Mouse (Mus musculus) myocyte (in vitro differentiated cells): ENCODE measurements around the gene 1700001J03Rik. TPM values are rescaled to one million over a fixed set of nuclear protein-coding genes. Genes with fewer than 3 reads are reported as not detected.

Experiments
- H3K27me3 ChIP-seq: one replicate; pipeline ENCODE4 v1.6.1; 2011; ENCODE audit not compliant: control insufficient read depth, insufficient read depth, insufficient read length
- H3K36me3 ChIP-seq: one replicate; pipeline ENCODE4 v1.6.1; 2011; ENCODE audit not compliant: control insufficient read depth, insufficient read depth
- H3K4me2 ChIP-seq: one replicate; pipeline ENCODE4 v1.6.1; 2011; ENCODE audit warnings: low read depth, control low read depth
- H3K4me3 ChIP-seq: one replicate; pipeline ENCODE4 v1.5.1; 2011; ENCODE audit warnings: mild to moderate bottlenecking, control low read depth, moderate library complexity
- H3K79me2 ChIP-seq: one replicate; pipeline ENCODE4 v1.6.1; 2011; ENCODE audit not compliant: control insufficient read depth, insufficient read depth
- H3ac ChIP-seq: one replicate; pipeline ENCODE4 v1.6.1; 2011; ENCODE audit not compliant: control insufficient read depth, insufficient read length
- CEBPB ChIP-seq: IDR thresholded peaks from 2 replicates; pipeline ENCODE4 v1.6.1; 2011; ENCODE audit warnings: mild to moderate bottlenecking, moderate library complexity; ENCODE audit not compliant: poor library complexity, insufficient read depth, severe bottlenecking
- E2F4 ChIP-seq: IDR thresholded peaks from one replicate; pipeline ENCODE4 v1.6.1; 2011; ENCODE audit warnings: mild to moderate bottlenecking, control low read depth, moderate library complexity; ENCODE audit not compliant: insufficient read depth
- MAX ChIP-seq: IDR thresholded peaks from one replicate; pipeline ENCODE4 v1.6.1; 2011; ENCODE audit warnings: low read depth, mild to moderate bottlenecking, control low read depth
- MYOD1 ChIP-seq, 3 experiments: IDR thresholded peaks; one replicate each; pipeline ENCODE4 v1.6.1; 2011; ENCODE audit warnings: control low read depth in 2 of 3, low read depth in 2 of 3, mild to moderate bottlenecking in 2 of 3, moderate library complexity in 1 of 3; ENCODE audit not compliant: insufficient read length in 2 of 3, control insufficient read depth in 1 of 3
- MYOG ChIP-seq, 3 experiments: IDR thresholded peaks; one replicate each; pipeline ENCODE4 v1.6.1; 2011; ENCODE audit warnings: control low read depth in 2 of 3, low read depth in 2 of 3, mild to moderate bottlenecking in 2 of 3; ENCODE audit not compliant: insufficient read length in 2 of 3, control insufficient read depth in 1 of 3, insufficient read depth in 1 of 3
- POLR2A ChIP-seq: IDR thresholded peaks from one replicate; pipeline ENCODE4 v1.6.1; 2011; ENCODE audit warnings: low read depth, mild to moderate bottlenecking, control low read depth, moderate library complexity; ENCODE audit not compliant: insufficient read length
- POLR2AphosphoS2 ChIP-seq: IDR thresholded peaks from one replicate; pipeline ENCODE4 v1.6.1; 2011; ENCODE audit warnings: low read depth, control low read depth; ENCODE audit not compliant: insufficient read length
- REST ChIP-seq: IDR thresholded peaks from one replicate; pipeline ENCODE4 v1.6.1; 2011; ENCODE audit warnings: mild to moderate bottlenecking, control low read depth, moderate library complexity; ENCODE audit not compliant: insufficient read depth, insufficient read length
- SRF ChIP-seq: IDR thresholded peaks from one replicate; pipeline ENCODE4 v1.6.1; 2011; ENCODE audit warnings: low read depth; ENCODE audit not compliant: control insufficient read depth, insufficient read length
- TCF12 ChIP-seq: IDR thresholded peaks from one replicate; pipeline ENCODE4 v1.6.1; 2011; ENCODE audit warnings: mild to moderate bottlenecking, control low read depth; ENCODE audit not compliant: poor library complexity, insufficient read depth, severe bottlenecking
- TCF3 ChIP-seq: IDR thresholded peaks from one replicate; pipeline ENCODE4 v1.6.1; 2011; ENCODE audit warnings: low read depth, control low read depth; ENCODE audit not compliant: insufficient read length
- USF1 ChIP-seq: IDR thresholded peaks from one replicate; pipeline ENCODE4 v1.6.1; 2011; ENCODE audit warnings: low read depth, mild to moderate bottlenecking, control low read depth, moderate library complexity
- polyA plus RNA-seq: library from polyadenylated mRNA; unstranded; fragments of >200 nt; fragmentation: generic; extraction: Trizol; gene quantifications from one replicate; pipeline ENCODE4 v1.2.1, GENCODE M21; 2012; ENCODE audit warnings: missing spikeins

Gene 1700001J03Rik
- polyA plus RNA-seq, 1 experiment, result not detected

DNA sequence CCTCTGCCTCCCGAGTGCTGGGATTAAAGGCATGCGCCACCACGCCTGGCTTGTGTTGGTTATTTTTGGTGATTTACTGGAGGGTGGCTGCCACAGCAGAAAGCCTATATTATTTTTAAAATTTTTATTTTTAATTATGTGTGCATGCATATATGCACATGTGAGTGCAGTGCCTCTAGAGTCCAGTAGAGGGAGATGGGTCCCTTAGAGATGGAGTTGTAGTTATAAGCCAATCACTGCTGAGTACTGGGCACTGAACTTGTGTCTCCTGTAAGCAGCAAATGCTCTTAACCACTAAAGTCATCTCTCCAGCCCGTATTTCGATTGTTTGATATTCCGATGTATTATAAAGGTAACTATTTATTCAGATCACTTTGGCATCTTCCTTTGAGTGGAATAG, 15.5 kb upstream of the 1700001J03Rik start:
- H3K36me3 ChIP-seq, result peaks cover 9% of the 10 kb centered on the region
- no peak overlapping the region for H3K4me2 ChIP-seq
- H3K27me3 ChIP-seq, result no peaks in the 10 kb centered on the region
- H3K4me3 ChIP-seq, result no peak overlapping the region
- no peaks in the 10 kb centered on the region for H3K79me2 ChIP-seq
- no peak for TF ChIP-seq TCF12
- TF ChIP-seq MYOG (IDR thresholded peaks at IDR 0.05; ENCODE audit: control insufficient read depth in 1 of 3, insufficient read depth in 1 of 3, insufficient read length in 2 of 3, low read depth in 2 of 3), result no peak
- no peak overlapping the region for H3ac ChIP-seq

DNA sequence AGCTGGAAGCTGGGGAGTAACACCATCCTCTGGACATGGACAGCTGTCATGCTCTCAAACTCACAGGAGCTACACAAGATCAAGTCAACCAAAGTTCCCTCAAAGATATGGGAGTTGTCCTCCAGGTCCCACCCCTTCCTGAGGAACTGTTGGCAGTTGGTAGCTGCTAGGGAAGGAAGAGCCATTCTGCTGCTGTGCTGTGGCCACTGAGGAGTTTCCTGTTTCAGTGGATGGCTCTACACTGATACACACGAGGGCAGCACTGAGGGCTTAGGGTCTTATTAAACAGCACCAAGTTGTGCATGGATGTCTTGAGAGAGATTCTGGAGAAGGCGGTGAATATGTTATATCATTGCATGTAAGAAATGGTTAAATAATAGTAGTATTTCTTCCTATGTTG, 14.4 kb upstream of the 1700001J03Rik start:
- H3ac ChIP-seq, result no peak overlapping the region
- no peak overlapping the region for H3K4me3 ChIP-seq
- H3K79me2 ChIP-seq, result no peaks in the 10 kb centered on the region
- H3K4me2 ChIP-seq, result no peak overlapping the region
- TF ChIP-seq POLR2AphosphoS2 (no peak), POLR2A (no peak), TCF3 (no peak), USF1 (no peak), REST (no peak), TCF12 (no peak), MAX (no peak), SRF (no peak), MYOG (IDR thresholded peaks at IDR 0.05; ENCODE audit: control insufficient read depth in 1 of 3, insufficient read depth in 1 of 3, insufficient read length in 2 of 3, low read depth in 2 of 3) (no peak), CEBPB (no peak), E2F4 (no peak)
- no peaks in the 10 kb centered on the region for H3K27me3 ChIP-seq
- H3K36me3 ChIP-seq, result peaks cover 9% of the 10 kb centered on the region

DNA sequence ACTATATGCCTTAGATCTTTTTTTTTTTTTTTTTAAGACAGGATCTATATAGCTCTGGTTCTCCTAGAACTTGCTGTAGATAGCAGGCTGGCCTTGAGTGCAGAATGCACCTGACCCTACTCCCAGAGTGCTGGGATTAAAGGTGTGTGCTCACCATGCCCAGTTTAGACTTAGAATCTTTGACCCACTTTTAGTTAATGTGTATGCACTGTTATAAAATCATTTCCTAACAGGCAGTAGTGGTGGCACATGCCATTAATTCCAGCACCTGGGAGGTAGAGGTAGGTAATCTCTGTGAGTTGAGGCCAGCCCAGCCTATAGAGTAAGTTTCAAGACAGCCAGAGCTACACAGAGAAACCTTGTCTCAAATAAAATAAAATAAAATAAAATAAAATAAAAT, 14.0 kb upstream of the 1700001J03Rik start:
- Histone ChIP-seq H3K4me3 (no peak overlapping the region), H3K79me2 (no peaks in the 10 kb centered on the region), H3K4me2 (no peak overlapping the region), H3K36me3 (peaks cover 6% of the 10 kb centered on the region), H3K27me3 (no peaks in the 10 kb centered on the region), H3ac (no peak overlapping the region)
- no peak for TF ChIP-seq SRF
- TF ChIP-seq POLR2AphosphoS2, result no peak
- TF ChIP-seq MYOG (IDR thresholded peaks at IDR 0.05; ENCODE audit: control insufficient read depth in 1 of 3, insufficient read depth in 1 of 3, insufficient read length in 2 of 3, low read depth in 2 of 3), result no peak
- TF ChIP-seq CEBPB, result no peak
- no peak for TF ChIP-seq MAX
- TF ChIP-seq TCF12, result no peak
- no peak for TF ChIP-seq REST
- no peak for TF ChIP-seq POLR2A
- no peak for TF ChIP-seq USF1
- TF ChIP-seq MYOD1 (IDR thresholded peaks at IDR 0.05; ENCODE audit: control insufficient read depth in 1 of 3, insufficient read length in 2 of 3, low read depth in 2 of 3), result no peak
- no peak for TF ChIP-seq E2F4
- no peak for TF ChIP-seq TCF3

DNA sequence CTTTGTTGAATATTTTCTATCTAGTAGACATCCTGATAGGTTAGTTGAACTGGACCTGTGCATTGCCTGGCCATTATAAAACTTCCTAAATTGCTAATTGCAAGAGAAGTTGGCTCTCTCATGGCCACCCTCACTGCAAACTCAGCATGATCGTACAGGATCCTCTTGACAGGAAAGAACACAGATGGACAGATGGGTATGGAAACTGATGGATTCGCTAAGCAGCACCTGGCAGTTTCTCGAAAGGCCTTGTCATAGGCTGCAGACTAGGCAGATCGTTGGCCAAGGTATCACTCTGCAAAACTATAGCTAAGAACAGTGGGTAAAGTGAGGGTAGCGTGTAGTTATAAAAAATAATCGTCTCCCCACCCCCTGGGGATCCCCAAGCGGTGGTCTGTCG, 8.3 kb upstream of the 1700001J03Rik start:
- TF ChIP-seq TCF3, result no peak
- no peak for TF ChIP-seq REST
- no peak for TF ChIP-seq MYOG (IDR thresholded peaks at IDR 0.05; ENCODE audit: control insufficient read depth in 1 of 3, insufficient read depth in 1 of 3, insufficient read length in 2 of 3, low read depth in 2 of 3)
- TF ChIP-seq MYOD1 (IDR thresholded peaks at IDR 0.05; ENCODE audit: control insufficient read depth in 1 of 3, insufficient read length in 2 of 3, low read depth in 2 of 3), result no peak
- TF ChIP-seq USF1, result no peak
- no peak for TF ChIP-seq SRF
- TF ChIP-seq TCF12, result no peak
- TF ChIP-seq CEBPB, result no peak
- no peak for TF ChIP-seq POLR2AphosphoS2
- no peak for TF ChIP-seq POLR2A
- Histone ChIP-seq H3ac (no peak overlapping the region), H3K36me3 (no peaks in the 10 kb centered on the region), H3K4me3 (no peak overlapping the region), H3K4me2 (no peak overlapping the region), H3K27me3 (no peaks in the 10 kb centered on the region), H3K79me2 (no peaks in the 10 kb centered on the region)

DNA sequence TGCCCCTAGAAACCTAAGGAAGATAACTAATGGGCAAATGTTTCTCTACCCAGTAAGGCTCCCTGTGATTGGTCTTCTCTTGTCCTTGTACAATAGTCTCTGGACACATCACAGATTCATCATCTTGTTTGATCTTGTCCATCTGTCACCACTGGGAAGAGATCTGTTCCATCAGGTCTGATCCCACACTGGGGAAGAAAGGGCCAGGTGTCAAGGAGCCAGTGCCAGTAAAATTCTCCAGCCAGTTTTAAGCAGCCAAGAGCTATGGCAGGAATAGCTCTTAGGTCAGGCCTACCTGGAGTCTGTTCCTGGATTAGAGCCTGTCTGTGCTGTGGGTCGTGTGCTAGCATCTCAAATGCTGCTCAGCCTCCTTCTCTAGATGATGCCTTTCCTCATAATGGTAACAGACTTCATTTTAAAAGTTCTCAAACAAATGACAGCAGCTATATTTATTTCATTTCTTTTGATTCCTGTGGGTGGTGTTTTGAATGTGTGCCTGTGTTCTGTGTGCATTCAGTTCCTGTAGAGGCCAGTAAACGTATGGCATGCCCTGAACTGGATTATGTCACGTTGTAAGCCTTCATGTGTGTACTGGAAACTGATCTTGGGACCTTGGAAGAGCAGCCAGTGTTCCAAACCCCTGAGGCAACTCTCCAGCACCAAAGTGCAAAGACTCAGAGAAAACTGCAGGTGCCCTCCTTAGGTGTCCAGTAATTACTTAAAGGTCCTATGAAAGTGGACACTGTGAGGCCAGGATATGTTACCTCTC, 5.6 kb upstream of the 1700001J03Rik start:
- TF ChIP-seq MAX (no peak), POLR2AphosphoS2 (no peak), TCF3 (no peak), SRF (no peak), POLR2A (no peak), TCF12 (no peak), REST (no peak), MYOD1 (IDR thresholded peaks at IDR 0.05; ENCODE audit: control insufficient read depth in 1 of 3, insufficient read length in 2 of 3, low read depth in 2 of 3) (no peak), CEBPB (no peak), USF1 (no peak), MYOG (IDR thresholded peaks at IDR 0.05; ENCODE audit: control insufficient read depth in 1 of 3, insufficient read depth in 1 of 3, insufficient read length in 2 of 3, low read depth in 2 of 3) (no peak), E2F4 (no peak)
- Histone ChIP-seq H3K79me2 (no peaks in the 10 kb centered on the region), H3ac (no peak overlapping the region), H3K4me2 (no peak overlapping the region), H3K27me3 (no peaks in the 10 kb centered on the region), H3K4me3 (no peak overlapping the region), H3K36me3 (no peaks in the 10 kb centered on the region)
